Mouse (Mus musculus): ENCODE measurements around the gene Vps8.

The Vps8 gene

DNA sequence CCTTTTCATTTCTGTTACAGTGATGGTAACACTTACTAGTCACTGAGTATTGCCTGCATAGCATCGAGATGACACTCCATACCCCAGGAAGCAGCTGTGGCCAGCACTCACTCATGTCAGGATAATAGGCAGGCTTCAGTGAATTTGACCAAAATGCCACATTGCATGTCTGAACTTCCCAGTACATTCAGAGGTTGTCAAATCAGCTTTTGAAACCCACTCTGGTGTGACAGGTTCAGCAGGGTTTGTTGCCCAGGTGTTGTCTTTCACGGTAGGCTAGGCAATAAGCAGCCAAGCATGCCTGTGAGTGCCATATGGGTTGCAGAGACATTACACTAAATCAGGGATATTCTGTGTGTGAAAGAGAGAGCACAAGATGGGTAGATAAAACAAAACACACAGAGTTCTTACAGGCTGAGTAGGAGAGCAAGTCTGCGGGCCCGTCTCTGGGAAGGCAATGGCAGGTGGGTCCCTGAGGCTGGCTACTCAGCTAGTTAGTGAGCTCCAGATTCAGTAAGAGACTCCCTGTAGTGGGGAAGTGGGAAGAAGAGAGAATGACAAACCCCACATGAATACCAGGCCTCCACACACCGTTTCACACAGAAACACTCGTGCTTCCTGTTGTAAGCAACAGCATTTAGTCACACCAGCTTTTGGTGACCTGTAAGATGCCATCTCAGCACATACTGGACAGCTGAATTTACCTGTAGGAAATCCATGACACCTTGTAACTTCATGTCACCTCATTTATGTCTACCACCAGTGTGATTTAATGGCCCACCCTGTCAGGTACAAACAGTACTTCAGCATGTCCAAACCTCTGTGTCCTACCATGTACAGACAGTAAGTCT is 203.1 kb downstream of the Vps8 start:
- DNase-seq (ENCODE audit: low spot score in 2 of 2): no peak

- DNase-seq (ENCODE audit: low spot score in 2 of 2): no peak
Observed at GRCm38 (mm10) chr16:21627248-21627647, 204.3 kb downstream of the Vps8 start.

GRCm38 (mm10) chr16:21628061-21628591 is 205.2 kb downstream of the Vps8 start:
- no peak for DNase-seq (ENCODE audit: low spot score in 2 of 2)

- no peak for DNase-seq (ENCODE audit: low spot score in 2 of 2)
Observed at GRCm38 (mm10) chr16:21630614-21631013, 207.7 kb downstream of the Vps8 start.

DNA sequence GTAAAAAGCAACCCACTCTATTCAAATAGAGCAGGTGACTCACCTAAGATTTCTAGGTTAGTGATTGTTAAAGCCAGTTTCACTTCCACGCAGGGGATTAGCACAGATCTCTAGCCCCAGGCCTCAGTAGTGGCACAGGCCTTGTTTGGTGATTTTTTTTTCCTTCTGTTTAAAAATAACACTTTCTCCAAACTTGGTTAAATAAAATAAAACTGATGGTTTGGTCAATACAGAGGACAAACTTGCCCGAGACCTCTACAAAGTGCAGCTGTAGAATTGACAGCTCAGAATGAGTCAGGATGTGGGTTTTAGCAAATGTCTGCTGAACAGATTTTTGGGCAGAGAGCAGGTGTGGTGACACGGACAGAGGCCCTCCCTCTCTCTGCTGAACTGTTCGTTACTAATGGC is 208.9 kb downstream of the Vps8 start:
- no peak for DNase-seq (ENCODE audit: low spot score in 2 of 2)

DNA sequence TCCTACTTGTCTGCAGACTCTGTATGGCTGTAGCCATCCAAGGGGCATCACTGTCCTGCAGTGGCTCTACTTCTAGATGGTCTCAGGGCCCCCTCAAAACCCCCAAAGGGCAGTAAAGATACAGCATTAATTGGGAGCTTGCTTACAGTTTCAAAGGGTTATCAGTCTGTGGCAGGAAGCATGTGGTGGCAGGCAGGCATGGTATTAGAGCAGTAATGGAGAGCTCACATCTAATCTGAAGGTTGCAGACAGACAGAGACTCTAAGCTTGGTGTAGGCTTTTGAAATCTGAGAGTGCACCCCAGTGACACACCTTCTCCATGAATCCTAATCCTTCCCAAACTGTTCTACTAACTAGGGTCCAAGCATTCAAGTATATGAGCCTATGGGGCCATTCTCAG is 211.5 kb downstream of the Vps8 start:
- DNase-seq (ENCODE audit: low spot score in 2 of 2): no peak

DNA sequence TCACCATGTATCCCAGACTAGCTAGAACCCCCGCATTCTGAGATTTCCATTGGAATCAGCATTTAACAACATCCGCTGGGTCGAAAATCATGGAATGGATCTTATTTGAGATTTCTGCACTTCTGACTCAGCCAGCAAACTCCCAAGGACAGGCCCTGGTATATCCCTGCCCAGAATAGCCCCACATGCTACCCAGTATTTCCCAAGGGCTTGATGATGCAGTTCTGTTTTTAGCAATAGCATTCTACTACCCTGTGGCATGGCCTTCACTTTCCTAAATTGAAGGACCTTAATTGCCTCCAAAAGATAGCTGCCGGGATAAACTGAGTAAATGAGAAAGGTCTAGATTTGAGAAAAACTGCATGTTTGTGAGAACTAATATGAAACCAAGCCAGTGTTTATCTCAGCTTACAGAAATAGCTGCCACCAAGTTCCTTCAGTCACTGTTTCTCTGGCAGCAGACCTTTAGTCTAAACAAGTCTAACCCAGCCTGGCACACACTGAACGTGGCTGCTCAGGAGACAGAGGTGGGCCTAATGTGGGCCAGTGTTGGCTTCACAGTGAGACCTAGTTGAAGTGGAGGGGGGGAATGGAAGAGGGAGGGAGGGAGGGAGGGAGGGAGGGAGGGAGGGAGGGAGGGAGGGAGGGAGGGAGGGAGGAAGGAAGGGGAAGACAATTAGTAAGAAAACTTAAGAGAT is 213.4 kb downstream of the Vps8 start:
- no peak for DNase-seq (ENCODE audit: low spot score in 2 of 2)

GRCm38 (mm10) chr16:21637201-21637819 is 214.4 kb downstream of the Vps8 start:
- no peak for DNase-seq (ENCODE audit: low spot score in 2 of 2)

- no peak for DNase-seq (ENCODE audit: low spot score in 2 of 2)
Observed at GRCm38 (mm10) chr16:21640766-21641499, 218.0 kb downstream of the Vps8 start.

GRCm38 (mm10) chr16:21641944-21642343 is 219.0 kb downstream of the Vps8 start:
- DNase-seq (ENCODE audit: low spot score in 2 of 2): no peak

- no peak for DNase-seq (ENCODE audit: low spot score in 2 of 2)
Observed at GRCm38 (mm10) chr16:21642906-21643305, 220.0 kb downstream of the Vps8 start.

DNA sequence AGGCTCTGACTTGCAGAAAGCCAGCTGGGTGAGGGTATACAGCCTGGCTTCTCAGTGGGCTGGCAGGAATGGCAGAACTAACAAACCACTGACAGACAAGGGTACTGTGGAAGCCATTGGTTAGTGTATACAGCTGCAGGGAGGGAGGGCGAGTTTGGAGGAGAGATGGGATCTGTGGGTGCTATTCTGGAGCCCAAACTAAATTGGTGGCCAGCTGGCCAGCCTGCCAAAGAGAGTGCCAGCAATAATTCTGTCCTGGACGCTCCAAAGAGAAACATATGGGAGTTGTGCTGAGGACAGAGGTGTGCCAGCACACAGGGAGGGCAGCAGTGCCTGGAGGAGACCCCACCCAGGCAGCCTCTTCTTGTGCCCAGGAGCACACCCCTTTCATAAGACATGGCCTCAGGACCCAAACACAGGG is 220.7 kb downstream of the Vps8 start:
- DNase-seq (ENCODE audit: low spot score in 2 of 2): no peak

DNA sequence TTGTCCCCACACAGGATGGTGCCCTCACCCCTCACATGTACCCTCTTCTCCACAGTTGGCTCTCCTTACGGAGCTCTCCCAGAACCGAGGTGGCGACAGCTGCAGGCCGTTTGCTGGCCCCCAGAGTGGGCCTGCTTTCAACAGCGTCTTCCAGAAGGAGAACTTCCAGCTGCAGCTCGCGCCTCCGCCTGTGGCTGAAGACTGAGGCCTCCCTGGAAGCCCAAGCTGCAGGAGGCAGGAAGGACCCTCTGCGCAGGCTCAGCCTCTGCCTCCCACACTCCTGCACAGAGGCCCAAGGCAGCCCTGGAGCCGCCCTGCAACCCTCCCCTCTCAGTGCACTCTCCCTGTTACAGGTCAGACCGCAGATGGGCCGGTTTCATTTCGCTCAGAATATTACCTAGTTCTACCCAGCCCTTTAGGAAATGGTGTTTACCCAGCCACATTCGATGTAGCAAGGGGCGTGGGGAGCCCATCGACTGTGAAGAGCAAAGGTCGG is 221.2 kb downstream of the Vps8 start:
- no peak for DNase-seq (ENCODE audit: low spot score in 2 of 2)

DNA sequence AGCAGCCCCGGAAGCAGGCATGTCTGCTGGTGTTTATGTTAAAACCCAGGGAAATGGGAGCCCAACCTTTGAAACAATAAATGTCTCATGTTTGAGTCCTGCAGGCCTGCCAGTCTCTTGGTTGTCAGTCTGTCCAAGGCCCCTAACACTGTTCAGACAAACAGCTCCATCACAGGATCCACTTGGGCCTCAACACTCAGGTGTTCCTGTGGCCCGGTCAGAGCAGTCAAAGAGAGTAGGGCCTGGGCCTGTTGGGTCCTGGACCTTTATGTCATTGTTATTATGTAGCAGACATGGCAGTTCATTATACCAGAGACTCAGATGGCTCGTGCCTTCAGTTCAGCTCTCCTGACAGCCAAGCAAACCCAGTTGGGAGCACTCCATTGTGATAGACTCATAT is 221.7 kb downstream of the Vps8 start:
- DNase-seq (ENCODE audit: low spot score in 2 of 2): no peak

DNA sequence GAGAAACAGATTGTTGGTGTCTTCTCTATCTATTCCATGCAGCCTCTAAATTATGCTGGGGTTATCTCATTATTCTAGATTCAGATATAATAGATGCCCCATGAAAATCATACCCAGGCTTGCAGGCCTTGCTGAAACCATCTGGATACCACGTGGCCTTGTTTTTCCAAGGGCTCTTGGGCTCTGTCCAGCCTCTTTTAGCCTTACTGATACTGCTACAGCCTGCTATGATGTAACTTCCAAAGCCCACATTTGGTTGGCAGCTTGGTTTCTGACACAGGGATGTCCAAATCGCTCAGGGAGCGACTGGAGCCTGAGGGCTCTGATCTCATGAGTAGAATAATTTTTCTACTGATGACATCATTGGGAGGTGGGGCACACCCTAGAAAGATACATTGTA is 223.0 kb downstream of the Vps8 start:
- no peak for DNase-seq (ENCODE audit: low spot score in 2 of 2)

DNA sequence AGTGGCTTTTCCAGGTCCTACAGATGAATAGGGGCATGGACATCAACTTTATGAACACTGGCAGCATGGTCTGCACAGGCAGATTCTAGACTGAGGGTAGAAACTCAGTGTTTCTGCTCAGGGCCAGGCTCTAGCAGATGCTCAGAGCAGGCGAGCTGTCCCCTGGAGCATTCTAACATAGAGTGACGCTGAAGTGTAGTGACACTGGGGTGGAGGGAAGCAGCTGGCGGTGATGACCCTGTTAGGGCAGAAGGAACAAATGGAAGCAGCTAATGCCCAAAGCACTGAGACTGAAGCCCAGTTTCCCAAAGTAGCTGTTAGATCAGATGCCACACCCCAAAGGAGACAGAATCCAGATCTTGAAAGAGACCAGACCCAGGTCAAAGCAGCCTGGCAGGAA is 223.6 kb downstream of the Vps8 start:
- DNase-seq (ENCODE audit: low spot score in 2 of 2): no peak

GRCm38 (mm10) chr16:21648800-21649199 is 225.9 kb downstream of the Vps8 start:
- DNase-seq (ENCODE audit: low spot score in 2 of 2): no peak

DNA sequence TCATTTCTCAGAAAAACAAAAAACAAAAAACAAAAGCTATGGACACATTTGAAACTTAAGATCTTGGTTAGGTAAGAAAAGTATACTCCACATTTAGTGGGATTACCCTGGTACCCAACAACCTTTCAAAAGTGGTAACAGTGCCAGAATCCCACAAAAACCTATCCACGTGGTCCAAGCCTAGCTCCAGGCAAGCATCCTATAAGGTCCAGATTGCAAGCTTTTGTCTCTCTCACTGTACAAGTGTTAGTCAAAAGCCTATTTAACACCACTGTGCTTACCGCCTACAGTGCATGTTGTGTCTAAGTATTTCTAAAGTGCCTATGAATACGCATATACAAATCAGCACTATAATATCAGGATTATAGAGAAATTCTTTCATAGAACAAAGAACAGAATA is 227.4 kb downstream of the Vps8 start:
- no peak for DNase-seq (ENCODE audit: low spot score in 2 of 2)

DNA sequence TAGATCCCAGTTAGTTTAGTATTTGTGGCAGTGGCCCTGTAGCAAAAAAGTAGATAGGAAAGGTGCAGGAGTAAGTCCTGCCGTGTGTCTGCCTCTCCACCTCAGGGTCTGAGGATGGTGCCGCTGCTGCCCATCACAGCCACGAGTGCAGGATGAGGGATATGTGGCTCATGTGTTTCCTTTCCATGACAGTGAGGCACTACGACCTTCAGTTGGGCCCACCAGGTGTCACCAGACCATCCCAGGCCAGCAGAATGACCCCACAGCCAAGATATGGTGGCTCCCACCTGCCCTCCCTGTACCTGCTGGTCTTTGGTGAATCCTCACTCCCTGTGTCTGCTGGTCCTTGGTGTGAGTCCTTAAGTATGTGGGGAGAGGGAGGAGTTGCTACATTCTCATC is 228.2 kb downstream of the Vps8 start:
- no peak for DNase-seq (ENCODE audit: low spot score in 2 of 2)

DNA sequence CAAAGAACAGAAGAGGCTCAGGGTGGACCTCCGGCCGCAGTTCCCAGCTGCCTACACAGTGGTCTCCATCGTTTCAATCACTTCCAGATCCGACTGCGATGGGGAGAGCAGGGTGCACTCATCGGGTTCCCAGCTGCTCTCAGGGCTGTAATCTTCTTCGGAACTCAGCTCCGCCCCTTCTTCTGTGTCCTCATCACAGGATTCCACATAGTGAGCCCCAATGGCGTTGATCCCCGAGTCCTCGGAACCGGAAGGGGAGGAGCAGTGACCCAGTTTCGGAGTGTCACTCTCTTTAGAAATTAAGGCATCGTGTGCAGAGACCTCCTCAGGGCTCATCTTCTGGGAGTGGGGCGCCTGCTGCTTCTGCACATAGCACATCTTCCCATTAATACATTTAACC is 230.2 kb downstream of the Vps8 start:
- no peak for DNase-seq (ENCODE audit: low spot score in 2 of 2)

GRCm38 (mm10) chr16:21654384-21654783 is 231.5 kb downstream of the Vps8 start:
- no peak for DNase-seq (ENCODE audit: low spot score in 2 of 2)

GRCm38 (mm10) chr16:21655291-21655690 is 232.4 kb downstream of the Vps8 start:
- DNase-seq (ENCODE audit: low spot score in 2 of 2): no peak

Data from spleen, postnatal 14 days (tissue).